Comparison of ENCODE assay signal across 15 mouse cellular contexts in the genomic region with DNA sequence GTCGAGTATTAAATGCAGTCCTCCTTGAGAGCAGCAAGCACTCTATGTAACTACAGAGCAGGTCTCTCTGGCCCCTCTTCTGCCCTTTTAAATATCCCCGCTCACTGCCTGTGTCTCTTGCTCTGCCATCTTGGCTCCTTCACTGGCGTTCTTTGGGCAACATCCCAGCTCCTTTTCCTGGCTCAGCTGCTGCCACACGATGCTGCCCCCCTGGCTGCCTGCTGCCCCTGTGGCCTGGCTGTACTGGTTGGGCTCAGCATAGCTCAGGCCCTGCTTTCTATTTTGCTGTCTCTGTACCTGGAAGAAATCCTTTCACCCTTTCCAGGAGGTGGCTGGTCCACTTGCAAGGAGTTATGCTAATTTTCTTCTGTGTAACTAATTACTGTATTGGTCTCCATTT. TPM values are rescaled to one million over a fixed set of nuclear protein-coding genes. Genes with fewer than 3 reads are reported as not detected.
DNase-seq lines count a peak whose midpoint lies in the region; ATAC-seq and TF ChIP-seq lines count a peak whose summit lies in the region.
"Had no signal": no experiment of that assay in that cellular context is flagged by ENCODE, and none has a peak within 500 bp of the region (broad histone marks: within the 10 kb centered on the region; RNA-seq: fewer than 3 reads in every experiment).

No protein-coding gene starts in this region.

- ATAC-seq in forebrain, postnatal 0 days: peak; percentile 24; the same call in 1 of the 2 replicates
- ATAC-seq in forebrain, embryonic 14.5 days: no peak
- ATAC-seq: intestine, postnatal 0 days; midbrain, embryonic 16.5 days had no signal

- DNase-seq in forebrain, postnatal 0 days: no peak
- no peak for DNase-seq in forebrain, embryonic 14.5 days (ENCODE audit: low spot score)
- peak; percentile 43 to 68 for DNase-seq in layer of hippocampus, postnatal 10 days (ENCODE audit: low spot score in 2 of 2)
- DNase-seq in layer of hippocampus, postnatal 25 days (ENCODE audit: extremely low spot score in 1 of 2, low spot score in 1 of 2): no peak
- peak; percentile 36 for DNase-seq in cerebellum, adult 9-11 months
- DNase-seq in gastrocnemius, postnatal 10 days: peak; percentile 70
- DNase-seq in spleen, postnatal 4 days (ENCODE audit: low spot score in 2 of 2): no peak
- DNase-seq in embryonic facial prominence, embryonic 10.5 days (ENCODE audit: low spot score): no peak
- DNase-seq: thymus, postnatal 36 days had no signal

- peak overlapping the region; percentile 40; the same call in 1 of the 2 replicates for H3K27ac ChIP-seq in forebrain, postnatal 0 days (ENCODE audit: low read depth, low read length)
- no peak overlapping the region for H3K27ac ChIP-seq in forebrain, embryonic 14.5 days (ENCODE audit: low read depth, low read length)
- no peak overlapping the region for H3K27ac ChIP-seq in embryonic facial prominence, embryonic 10.5 days (replicated peaks)
- H3K27ac ChIP-seq: liver, embryonic 14.5 days; macrophage; stomach, embryonic 15.5 days had no signal

- H3K9ac ChIP-seq in forebrain, postnatal 0 days: no peak overlapping the region
- H3K9ac ChIP-seq in forebrain, embryonic 14.5 days (ENCODE audit: low read length): no peak overlapping the region
- H3K9ac ChIP-seq: liver, embryonic 14.5 days; stomach, embryonic 15.5 days had no signal

- no peak for TF ChIP-seq CTCF in forebrain, postnatal 0 days (IDR thresholded peaks at IDR 0.05; ENCODE audit: low read depth)

- no peak overlapping the region for H3K4me3 ChIP-seq in forebrain, postnatal 0 days (ENCODE audit: low read depth, low read length)
- H3K4me3 ChIP-seq in forebrain, embryonic 14.5 days (ENCODE audit: low read depth, low read length): no peak overlapping the region
- H3K4me3 ChIP-seq in embryonic facial prominence, embryonic 10.5 days: no peak overlapping the region
- H3K4me3 ChIP-seq: stomach, embryonic 15.5 days had no signal

- H3K9me3 ChIP-seq in forebrain, postnatal 0 days (ENCODE audit: low read length): no peaks in the 10 kb centered on the region
- no peaks in the 10 kb centered on the region for H3K9me3 ChIP-seq in forebrain, embryonic 14.5 days (replicated peaks; ENCODE audit: control insufficient read depth, low read length)
- H3K9me3 ChIP-seq in embryonic facial prominence, embryonic 10.5 days: no peaks in the 10 kb centered on the region
- H3K9me3 ChIP-seq: stomach, embryonic 15.5 days had no signal

- no peaks in the 10 kb centered on the region for H3K27me3 ChIP-seq in forebrain, postnatal 0 days (ENCODE audit: insufficient read depth, low read length)
- H3K27me3 ChIP-seq in forebrain, embryonic 14.5 days (replicated peaks; ENCODE audit: control insufficient read depth, insufficient read depth, low read length): no peaks in the 10 kb centered on the region
- no peaks in the 10 kb centered on the region for H3K27me3 ChIP-seq in embryonic facial prominence, embryonic 10.5 days (replicated peaks; ENCODE audit: low read depth, poor library complexity, severe bottlenecking)
- H3K27me3 ChIP-seq: stomach, embryonic 15.5 days had no signal

- H3K36me3 ChIP-seq in forebrain, postnatal 0 days (ENCODE audit: insufficient read depth): peaks cover 35% of the 10 kb centered on the region
- H3K36me3 ChIP-seq in forebrain, embryonic 14.5 days (ENCODE audit: control insufficient read depth, insufficient read depth, low read length): peaks cover 73% of the 10 kb centered on the region
- peaks cover 47% of the 10 kb centered on the region for H3K36me3 ChIP-seq in embryonic facial prominence, embryonic 10.5 days (replicated peaks)
- H3K36me3 ChIP-seq: stomach, embryonic 15.5 days had no signal

- 54% methylated on average over 4 of the region's 4 CpGs for WGBS in forebrain, postnatal 0 days
- 66% methylated on average over 4 of the region's 4 CpGs for WGBS in forebrain, embryonic 14.5 days
- WGBS in embryonic facial prominence, embryonic 10.5 days: 89% methylated on average over 4 of the region's 4 CpGs

- 0 out of 2 replicates have a peak, but pooled peaks cover 4% of the 10 kb centered on the region for H3K4me1 ChIP-seq in forebrain, postnatal 0 days (ENCODE audit: insufficient read depth)
- peaks cover 13% of the 10 kb centered on the region for H3K4me1 ChIP-seq in forebrain, embryonic 14.5 days (ENCODE audit: control insufficient read depth, insufficient read depth, low read length)
- peaks cover 6% of the 10 kb centered on the region; the same call in 1 of the 2 replicates for H3K4me1 ChIP-seq in embryonic facial prominence, embryonic 10.5 days
- H3K4me1 ChIP-seq: stomach, embryonic 15.5 days had no signal

- no peak overlapping the region for H3K4me2 ChIP-seq in forebrain, postnatal 0 days (ENCODE audit: low read depth)
- H3K4me2 ChIP-seq in forebrain, embryonic 14.5 days (ENCODE audit: low read length): no peak overlapping the region
- H3K4me2 ChIP-seq: stomach, embryonic 15.5 days had no signal

RNA-seq across cellular contexts. Expression of gene Dpysl5, which starts 41.8 kb away (rescaled TPM):
- 274 and 315 TPM in 2 replicates for total RNA-seq in forebrain, postnatal 0 days (2014; rRNA removed)
- polyA plus RNA-seq in forebrain, postnatal 0 days (2015; fragmentation: Nextera tagmentation; extraction: Ambion mirVana): 272 and 290 TPM in 2 replicates
- 152 and 207 TPM in 2 replicates for polyA plus RNA-seq in forebrain, embryonic 14.5 days (2014; fragmentation: Nextera tagmentation; extraction: Ambion mirVana)
- 100 to 1,000 TPM; 321 to 327 TPM for total RNA-seq in layer of hippocampus, postnatal 10 days (2021)
- 10 to 100 TPM; 40.5 to 46.6 TPM for total RNA-seq in layer of hippocampus, postnatal 25 days (2021)
- total RNA-seq in gastrocnemius, postnatal 10 days (2021): 1 to 10 TPM; 2.7 to 3.2 TPM
- polyA plus RNA-seq in embryonic facial prominence, embryonic 10.5 days (2016; fragmentation: Nextera tagmentation; extraction: Ambion mirVana): 32.8 and 39.6 TPM in 2 replicates
- total RNA-seq: MEL had no signal
- polyA plus RNA-seq: macrophage had no signal

Comparison
In these comparisons a context has a peak if more than half of its experiments do, and no peak if none do; other contexts are left out.
1. DNase-seq: peak in layer of hippocampus, postnatal 10 days (2 of 2), cerebellum, adult 9-11 months (single experiment) and gastrocnemius, postnatal 10 days (single experiment); none in forebrain, postnatal 0 days (single experiment), forebrain, embryonic 14.5 days (single experiment), layer of hippocampus, postnatal 25 days (0 of 2), spleen, postnatal 4 days (0 of 2) and embryonic facial prominence, embryonic 10.5 days (single experiment).
2. RNA of gene Dpysl5, which starts 41.8 kb away (total RNA-seq): 321 to 327 TPM in layer of hippocampus, postnatal 10 days, 274 to 315 TPM in forebrain, postnatal 0 days and 40.5 to 46.6 TPM in layer of hippocampus, postnatal 25 days; 2.7 to 3.2 TPM in gastrocnemius, postnatal 10 days; every median in the first group is over 4 times any median in the second.